Mouse (Mus musculus) lung, postnatal 0 days (tissue): Measurements from ENCODE around the gene Srxn1.

Source experiments
- CTCF ChIP-seq: IDR thresholded peaks from 2 replicates; pipeline ENCODE4 v1.5.1; 2016; ENCODE audit warnings: antibody characterized with exemption, mild to moderate bottlenecking
- EP300 ChIP-seq: IDR thresholded peaks from 2 replicates; pipeline ENCODE4 v1.6.1; 2016; ENCODE audit warnings: antibody characterized with exemption, mild to moderate bottlenecking, control low read depth

DNA sequence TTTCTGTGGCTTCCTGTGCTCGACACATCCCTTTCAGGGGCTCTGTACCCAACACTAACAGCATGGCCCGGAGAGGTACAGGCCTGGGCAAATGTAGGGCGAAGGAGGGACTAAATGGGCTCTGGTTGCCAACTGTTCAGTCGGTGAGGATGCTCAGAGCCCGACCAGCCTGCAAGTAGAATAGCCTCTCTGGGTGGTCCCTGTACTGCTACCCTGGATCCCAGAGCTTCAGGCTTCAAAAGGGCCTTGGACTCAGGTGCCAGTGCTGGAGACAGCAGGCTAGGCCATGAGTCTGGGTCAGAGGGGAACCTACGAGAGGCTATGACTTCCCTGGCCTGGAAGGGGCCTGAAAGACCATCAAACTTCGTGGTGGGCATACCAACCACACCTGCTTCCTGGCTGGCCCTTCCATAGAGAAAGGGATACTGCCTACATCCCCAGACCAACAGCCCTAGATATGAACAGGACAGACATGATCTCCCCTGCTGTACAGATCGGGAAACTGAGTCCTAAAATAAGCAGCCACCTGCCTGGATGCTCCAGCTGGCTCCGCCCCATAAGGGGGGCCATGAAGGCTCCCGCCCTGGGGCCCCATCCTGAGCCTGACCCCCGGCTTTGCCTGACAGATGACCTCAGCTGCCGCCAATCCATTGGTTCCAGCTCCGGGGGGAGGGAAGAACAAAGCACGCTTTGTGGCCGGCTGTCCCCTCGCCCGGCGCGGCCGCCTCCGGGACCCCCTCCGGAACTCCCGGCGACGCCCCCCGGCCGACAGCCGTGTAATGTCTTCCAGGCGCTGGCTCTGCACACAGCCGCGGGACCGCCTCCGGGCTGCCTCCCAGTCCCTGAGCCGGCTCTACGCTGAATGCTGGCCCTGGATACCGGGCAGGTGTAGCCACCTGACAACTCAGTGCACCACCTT is 9.0 kb downstream of the Srxn1 start:
- no peak for TF ChIP-seq CTCF
- no peak for TF ChIP-seq EP300
